Mouse (Mus musculus): ENCODE results near the gene Chac1. TPM values are rescaled to one million over a fixed set of nuclear protein-coding genes. Genes with fewer than 3 reads are reported as not detected.

Chac1 gene
- polyA plus RNA-seq, 1 experiment = 93.9 TPM

- H3K4me1 ChIP-seq = peaks cover 44% of the 10 kb centered on the region
- H3K9me3 ChIP-seq = peaks cover 17% of the 10 kb centered on the region
- peaks cover 18% of the 10 kb centered on the region for H3K27me3 ChIP-seq (replicated peaks)
- H3K4me3 ChIP-seq (replicated peaks) = peak overlapping the region; percentile 89
- H3K36me3 ChIP-seq (replicated peaks; ENCODE audit: low read length) = peaks cover 3% of the 10 kb centered on the region
- TF ChIP-seq GATA1 (IDR thresholded peaks at IDR 0.05; ENCODE audit: borderline replicate concordance, low read length) = no peak
- TF ChIP-seq FLI1 (IDR thresholded peaks at IDR 0.05; ENCODE audit: low read length) = no peak
Observed at GRCm38 (mm10) chr2:119337425-119338265, 13.4 kb upstream of the Chac1 start.

DNA sequence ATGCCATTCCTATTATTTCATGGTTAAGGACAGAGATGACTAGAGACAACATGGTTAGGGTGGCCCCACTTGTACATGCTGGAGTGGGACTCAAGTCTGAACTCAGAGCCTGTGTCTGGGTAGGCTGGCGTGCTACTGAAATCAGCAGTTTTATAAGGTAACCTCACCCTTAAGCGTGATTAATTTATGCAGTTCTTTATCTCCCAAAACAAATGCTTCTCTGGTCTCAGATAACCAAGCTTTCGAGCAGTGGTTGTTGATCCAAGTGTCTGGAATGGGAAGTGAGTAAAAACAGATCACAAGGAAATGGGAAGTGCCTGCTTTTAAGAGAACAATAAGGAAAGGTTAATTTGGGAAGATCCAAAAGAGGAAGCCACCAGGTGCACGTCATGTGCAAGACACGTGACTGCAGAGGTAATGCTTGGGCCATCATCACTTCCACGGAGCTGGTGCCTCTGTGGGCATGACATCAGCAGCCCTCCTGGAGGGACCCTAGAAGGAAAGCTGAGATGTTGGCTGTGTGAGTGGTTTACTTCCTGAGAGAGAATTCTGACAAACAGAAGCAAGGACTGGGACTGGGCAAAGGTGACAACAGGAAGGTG is 6.4 kb upstream of the Chac1 start:
- peaks cover 21% of the 10 kb centered on the region for H3K9me3 ChIP-seq
- peaks cover 3% of the 10 kb centered on the region for H3K36me3 ChIP-seq (replicated peaks; ENCODE audit: low read length)
- H3K4me1 ChIP-seq = peaks cover 12% of the 10 kb centered on the region
- TF ChIP-seq FLI1 (IDR thresholded peaks at IDR 0.05; ENCODE audit: low read length) = no peak
- TF ChIP-seq GATA1 (IDR thresholded peaks at IDR 0.05; ENCODE audit: borderline replicate concordance, low read length) = no peak
- H3K27me3 ChIP-seq (replicated peaks) = peaks cover 5% of the 10 kb centered on the region
- H3K4me3 ChIP-seq (replicated peaks) = no peak overlapping the region

DNA sequence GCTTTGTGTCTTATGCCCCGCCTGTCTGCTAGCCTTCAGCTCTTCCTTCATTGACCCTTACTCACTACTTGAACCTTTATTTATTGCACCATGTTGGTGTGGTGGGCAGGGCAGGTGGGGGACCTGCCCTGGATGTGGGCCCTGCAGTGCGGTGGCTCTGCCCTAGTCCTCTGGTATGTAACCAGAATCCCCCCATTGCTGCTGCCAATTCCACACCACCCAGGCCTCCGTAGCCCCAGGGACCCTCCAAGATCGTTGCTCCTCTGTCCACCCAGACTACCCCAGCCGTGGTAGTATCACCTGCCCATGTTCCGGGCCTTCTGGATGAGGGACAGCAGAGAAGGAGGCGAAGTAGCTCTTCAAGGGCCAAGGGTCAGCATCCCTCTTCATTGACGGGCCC is 2.7 kb downstream of the Chac1 start:
- TF ChIP-seq FLI1 (IDR thresholded peaks at IDR 0.05; ENCODE audit: low read length) = no peak
- no peak for TF ChIP-seq GATA1 (IDR thresholded peaks at IDR 0.05; ENCODE audit: borderline replicate concordance, low read length)
- H3K9me3 ChIP-seq = peaks cover 4% of the 10 kb centered on the region; the same call in 1 of the 2 replicates
- no peak overlapping the region for H3K4me3 ChIP-seq (replicated peaks)
- peaks cover 38% of the 10 kb centered on the region for H3K36me3 ChIP-seq (replicated peaks; ENCODE audit: low read length)
- no peaks in the 10 kb centered on the region for H3K27me3 ChIP-seq (replicated peaks)
- H3K4me1 ChIP-seq = peaks cover 68% of the 10 kb centered on the region

DNA sequence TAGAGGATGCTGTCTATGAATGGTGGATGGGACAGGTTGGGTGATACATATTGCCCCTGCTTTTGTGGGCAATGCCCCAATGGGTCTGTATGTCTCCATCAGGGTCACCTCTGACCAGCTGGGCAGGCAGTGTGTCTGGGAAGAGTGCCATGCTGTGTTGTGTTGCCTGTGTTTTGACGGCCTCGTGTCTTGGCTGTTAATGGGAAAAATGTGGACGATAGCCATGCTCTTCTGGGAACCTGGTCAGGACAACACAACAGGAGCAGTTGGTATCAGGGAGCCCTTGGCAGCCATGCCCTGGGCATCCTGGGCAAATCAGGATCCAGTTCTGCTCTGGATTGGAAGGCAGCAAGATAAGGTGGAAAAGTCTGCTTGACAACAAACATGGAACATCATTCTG is 4.1 kb downstream of the Chac1 start:
- H3K27me3 ChIP-seq (replicated peaks) = no peaks in the 10 kb centered on the region
- no peak overlapping the region for H3K4me3 ChIP-seq (replicated peaks)
- H3K4me1 ChIP-seq = peaks cover 76% of the 10 kb centered on the region
- TF ChIP-seq FLI1 (IDR thresholded peaks at IDR 0.05; ENCODE audit: low read length) (no peak), GATA1 (IDR thresholded peaks at IDR 0.05; ENCODE audit: borderline replicate concordance, low read length) (no peak)
- H3K36me3 ChIP-seq (replicated peaks; ENCODE audit: low read length) = peaks cover 38% of the 10 kb centered on the region
- peaks cover 4% of the 10 kb centered on the region; the same call in 1 of the 2 replicates for H3K9me3 ChIP-seq

- peaks cover 38% of the 10 kb centered on the region for H3K36me3 ChIP-seq (replicated peaks; ENCODE audit: low read length)
- H3K4me1 ChIP-seq = peaks cover 75% of the 10 kb centered on the region
- H3K4me3 ChIP-seq (replicated peaks) = no peak overlapping the region
- no peaks in the 10 kb centered on the region for H3K27me3 ChIP-seq (replicated peaks)
- TF ChIP-seq FLI1 (IDR thresholded peaks at IDR 0.05; ENCODE audit: low read length) = no peak
- no peak for TF ChIP-seq GATA1 (IDR thresholded peaks at IDR 0.05; ENCODE audit: borderline replicate concordance, low read length)
- H3K9me3 ChIP-seq = peaks cover 4% of the 10 kb centered on the region; the same call in 1 of the 2 replicates
Observed at GRCm38 (mm10) chr2:119355651-119356050, 4.6 kb downstream of the Chac1 start.

DNA sequence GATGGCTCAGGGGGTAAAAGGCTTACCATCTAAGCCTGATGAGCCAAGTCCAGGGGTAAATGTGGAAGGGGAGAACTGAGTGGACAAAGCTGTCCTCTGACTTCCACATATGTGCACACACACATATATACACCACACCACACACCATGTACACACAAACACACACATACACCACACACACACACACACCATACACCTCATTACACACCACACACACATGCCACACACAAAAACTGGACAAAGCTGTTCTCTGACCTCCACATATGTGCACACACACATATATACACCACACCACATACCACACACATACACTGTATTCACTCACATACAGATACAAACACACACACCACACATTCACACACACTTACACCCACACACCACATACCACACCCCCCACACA is 5.3 kb downstream of the Chac1 start:
- H3K4me1 ChIP-seq = peaks cover 74% of the 10 kb centered on the region
- no peak overlapping the region for H3K4me3 ChIP-seq (replicated peaks)
- TF ChIP-seq GATA1 (IDR thresholded peaks at IDR 0.05; ENCODE audit: borderline replicate concordance, low read length) (no peak), FLI1 (IDR thresholded peaks at IDR 0.05; ENCODE audit: low read length) (no peak)

DNA sequence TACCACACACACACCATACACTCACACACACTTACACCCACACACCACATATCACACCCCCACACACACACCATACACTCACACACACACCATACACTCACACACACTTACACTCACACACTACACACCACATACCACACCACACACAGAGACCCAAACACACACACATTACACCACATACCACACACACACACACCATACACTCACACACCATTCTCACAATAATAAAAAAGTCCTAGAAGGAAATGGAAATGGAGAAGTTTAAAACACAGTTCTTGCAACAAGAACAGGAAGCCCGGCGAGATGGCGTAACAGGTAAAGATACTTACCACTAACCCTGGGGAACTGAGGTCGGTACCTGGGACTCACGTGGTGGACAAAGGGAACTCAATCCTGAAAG is 5.8 kb downstream of the Chac1 start:
- Histone ChIP-seq H3K4me1 (peaks cover 72% of the 10 kb centered on the region), H3K4me3 (replicated peaks) (no peak overlapping the region), H3K27me3 (replicated peaks) (peaks cover 2% of the 10 kb centered on the region), H3K9me3 (peaks cover 12% of the 10 kb centered on the region), H3K36me3 (replicated peaks; ENCODE audit: low read length) (peaks cover 50% of the 10 kb centered on the region)
- TF ChIP-seq GATA1 (IDR thresholded peaks at IDR 0.05; ENCODE audit: borderline replicate concordance, low read length) = no peak
- TF ChIP-seq FLI1 (IDR thresholded peaks at IDR 0.05; ENCODE audit: low read length) = no peak

More for the DNA sequence above, 5.3 kb downstream of the Chac1 start:
- H3K9me3 ChIP-seq = peaks cover 7% of the 10 kb centered on the region; the same call in 1 of the 2 replicates
- H3K27me3 ChIP-seq (replicated peaks) = no peaks in the 10 kb centered on the region
- peaks cover 45% of the 10 kb centered on the region for H3K36me3 ChIP-seq (replicated peaks; ENCODE audit: low read length)

GRCm38 (mm10) chr2:119358249-119358648 is 7.2 kb downstream of the Chac1 start:
- Histone ChIP-seq H3K4me1 (peaks cover 57% of the 10 kb centered on the region), H3K9me3 (peaks cover 18% of the 10 kb centered on the region), H3K4me3 (replicated peaks) (peak overlapping the region; percentile 85), H3K27me3 (replicated peaks) (peaks cover 3% of the 10 kb centered on the region), H3K36me3 (replicated peaks; ENCODE audit: low read length) (peaks cover 49% of the 10 kb centered on the region)
- TF ChIP-seq FLI1 (IDR thresholded peaks at IDR 0.05; ENCODE audit: low read length) (no peak), GATA1 (IDR thresholded peaks at IDR 0.05; ENCODE audit: borderline replicate concordance, low read length) (no peak)

GRCm38 (mm10) chr2:119359721-119360291 is 8.8 kb downstream of the Chac1 start:
- peaks cover 51% of the 10 kb centered on the region for H3K4me1 ChIP-seq
- peaks cover 46% of the 10 kb centered on the region for H3K36me3 ChIP-seq (replicated peaks; ENCODE audit: low read length)
- TF ChIP-seq FLI1 (IDR thresholded peaks at IDR 0.05; ENCODE audit: low read length) (no peak), GATA1 (IDR thresholded peaks at IDR 0.05; ENCODE audit: borderline replicate concordance, low read length) (no peak)
- H3K4me3 ChIP-seq (replicated peaks) = no peak overlapping the region
- peaks cover 3% of the 10 kb centered on the region for H3K27me3 ChIP-seq (replicated peaks)
- H3K9me3 ChIP-seq = peaks cover 18% of the 10 kb centered on the region

DNA sequence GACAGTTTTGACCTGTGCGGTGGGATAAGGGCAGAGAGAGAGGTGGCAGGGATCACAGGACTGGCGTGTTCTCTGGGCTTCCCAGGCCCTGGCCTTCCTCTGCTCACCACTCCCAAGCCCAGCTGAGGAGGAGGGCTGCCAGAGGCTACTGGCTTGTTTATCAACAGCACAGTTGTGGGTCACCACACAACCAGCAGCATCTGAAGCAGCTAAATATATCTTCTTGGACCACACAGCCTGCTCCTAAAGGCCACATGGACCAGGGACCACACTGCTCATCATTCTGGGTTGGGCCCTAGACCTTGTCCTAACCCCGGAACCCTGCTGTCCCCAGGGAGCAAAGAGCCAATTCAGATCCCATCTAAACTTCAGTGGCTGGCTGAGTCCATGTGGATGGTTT is 13.9 kb downstream of the Chac1 start:
- no peak overlapping the region for H3K4me3 ChIP-seq (replicated peaks)
- no peak for TF ChIP-seq GATA1 (IDR thresholded peaks at IDR 0.05; ENCODE audit: borderline replicate concordance, low read length)
- peaks cover 3% of the 10 kb centered on the region for H3K27me3 ChIP-seq (replicated peaks)
- H3K4me1 ChIP-seq = peaks cover 22% of the 10 kb centered on the region
- H3K36me3 ChIP-seq (replicated peaks; ENCODE audit: low read length) = peaks cover 85% of the 10 kb centered on the region
- peaks cover 14% of the 10 kb centered on the region for H3K9me3 ChIP-seq
